Mouse (Mus musculus) ES-E14 (cell line): Measurements from ENCODE around the gene Sntb2.

Source experiments
- CHD2 ChIP-seq: IDR thresholded peaks from 2 replicates; pipeline ENCODE4 v1.6.1; 2014; ENCODE audit warnings: mild to moderate bottlenecking, low read depth, low read length, inconsistent platforms
- ZC3H11A ChIP-seq: IDR thresholded peaks from 2 replicates; pipeline ENCODE4 v1.6.1; 2012; ENCODE audit warnings: low read depth, mild to moderate bottlenecking, inconsistent platforms, low read length, borderline replicate concordance

DNA sequence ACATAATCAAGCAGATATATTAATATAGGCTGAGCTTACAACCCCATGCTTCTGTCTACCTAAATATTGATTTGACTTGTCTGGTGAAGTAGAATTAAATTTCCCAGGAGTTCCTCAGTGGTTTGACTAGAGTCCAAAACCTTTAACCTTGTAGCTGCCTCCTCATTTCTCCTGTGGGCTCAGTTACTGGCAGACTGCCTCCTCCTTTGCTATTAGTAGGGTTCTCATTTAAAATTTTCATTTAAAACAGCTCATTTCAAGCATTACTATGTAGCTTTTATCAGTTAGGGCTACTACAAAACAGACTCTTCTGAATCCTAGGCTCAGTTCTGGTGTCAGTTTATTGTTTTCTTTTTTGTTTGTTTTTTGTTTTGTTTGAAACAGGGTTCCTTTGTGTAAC, 50.4 kb downstream of the Sntb2 start:
- no peak for TF ChIP-seq ZC3H11A
- no peak for TF ChIP-seq CHD2
